Mouse (Mus musculus) cerebellum, adult 11 months (tissue): Measurements from ENCODE around the gene Atp1a4.

ENCODE experiments used
- DNase-seq: peaks from one replicate; pipeline ENCODE4 v3.0.0; 2022

Gene Atp1a4

GRCm38 (mm10) chr1:172192217-172192616 is 66.0 kb downstream of the Atp1a4 start:
- no peak for DNase-seq

- no peak for DNase-seq
Observed at GRCm38 (mm10) chr1:172191578-172191977, 66.6 kb downstream of the Atp1a4 start.

GRCm38 (mm10) chr1:172188891-172189290 is 69.3 kb downstream of the Atp1a4 start:
- DNase-seq: no peak

- no peak for DNase-seq
Observed at GRCm38 (mm10) chr1:172186401-172187289, 71.6 kb downstream of the Atp1a4 start.

GRCm38 (mm10) chr1:172183915-172184314 is 74.3 kb downstream of the Atp1a4 start:
- DNase-seq: no peak

- DNase-seq: no peak
Observed at GRCm38 (mm10) chr1:172183056-172183455, 75.2 kb downstream of the Atp1a4 start.

- no peak for DNase-seq
Observed at GRCm38 (mm10) chr1:172181777-172182176, 76.4 kb downstream of the Atp1a4 start.

GRCm38 (mm10) chr1:172180881-172181280 is 77.3 kb downstream of the Atp1a4 start:
- no peak for DNase-seq

GRCm38 (mm10) chr1:172179102-172179501 is 79.1 kb downstream of the Atp1a4 start:
- DNase-seq: no peak

GRCm38 (mm10) chr1:172177791-172178190 is 80.4 kb downstream of the Atp1a4 start:
- DNase-seq: peak; percentile 35
